Mouse (Mus musculus): ENCODE results near the gene Macrod2. TPM values are rescaled to one million over a fixed set of nuclear protein-coding genes. Genes with fewer than 3 reads are reported as not detected.
A peak's percentile ranks its signal among the peaks of the same experiment; 100 is the strongest.

Gene Macrod2
- polyA plus RNA-seq, 1 experiment from 2014 or later: 59.2 TPM

DNA sequence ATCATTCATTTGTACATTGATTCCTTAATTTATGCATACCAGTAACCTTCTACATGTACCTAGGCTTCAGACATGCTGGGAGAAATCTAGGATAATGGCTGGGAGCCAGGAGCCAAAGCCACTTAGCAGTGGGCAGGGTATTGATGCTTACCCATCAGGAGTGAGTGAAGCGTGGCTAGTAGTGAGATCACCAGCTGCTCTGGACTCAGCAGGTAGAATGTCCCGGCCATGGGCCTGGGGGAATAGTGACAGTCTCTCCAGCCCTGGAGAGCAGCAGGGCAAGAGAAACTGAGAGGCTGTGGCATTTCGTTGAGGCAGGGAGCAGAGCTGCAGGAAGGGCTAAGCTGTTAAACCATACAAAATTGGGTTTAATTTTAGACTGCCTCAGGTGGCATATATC lies 435.0 kb downstream of the Macrod2 start:
- Histone ChIP-seq H3K4me3 (no peak overlapping the region), H3K9ac (no peak overlapping the region), H3K27ac (no peak overlapping the region), H3K4me2 (replicated peaks) (no peak overlapping the region), H3K27me3 (no peaks in the 10 kb centered on the region), H3K9me3 (replicated peaks) (no peaks in the 10 kb centered on the region), H3K4me1 (no peaks in the 10 kb centered on the region), H3K36me3 (no peaks in the 10 kb centered on the region)
- WGBS: 59% methylated on average over 3 of the region's 3 CpGs
- no peak for ATAC-seq (ENCODE audit: low FRiP score)

DNA sequence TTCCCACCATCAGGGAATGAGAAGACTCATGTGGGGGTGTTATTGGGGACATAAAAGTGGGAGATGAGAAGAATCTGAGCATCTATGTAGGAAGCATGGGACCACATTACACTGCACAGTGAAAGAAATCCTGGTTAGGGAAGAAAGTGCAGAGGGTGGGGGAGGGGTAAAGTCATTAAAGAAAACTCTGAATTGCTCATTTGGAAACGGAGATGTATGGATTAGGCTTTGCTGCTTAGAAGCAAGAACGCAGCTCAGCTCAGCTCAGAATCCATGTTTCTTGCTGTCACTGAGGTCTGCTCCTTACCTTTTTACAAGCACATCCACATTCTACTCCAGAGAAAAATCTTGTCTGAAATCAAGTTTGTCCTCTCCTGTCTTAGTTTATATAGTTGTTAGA lies 444.3 kb downstream of the Macrod2 start:
- Histone ChIP-seq H3K4me2 (replicated peaks) (no peak overlapping the region), H3K9ac (no peak overlapping the region), H3K4me3 (no peak overlapping the region), H3K4me1 (no peaks in the 10 kb centered on the region), H3K9me3 (replicated peaks) (no peaks in the 10 kb centered on the region), H3K27ac (no peak overlapping the region), H3K36me3 (no peaks in the 10 kb centered on the region), H3K27me3 (no peaks in the 10 kb centered on the region)
- ATAC-seq (ENCODE audit: low FRiP score): 0 out of 2 replicates have a peak, but pooled peaks have one; percentile 64
- 28% methylated on average over 2 of the region's 2 CpGs for WGBS

DNA sequence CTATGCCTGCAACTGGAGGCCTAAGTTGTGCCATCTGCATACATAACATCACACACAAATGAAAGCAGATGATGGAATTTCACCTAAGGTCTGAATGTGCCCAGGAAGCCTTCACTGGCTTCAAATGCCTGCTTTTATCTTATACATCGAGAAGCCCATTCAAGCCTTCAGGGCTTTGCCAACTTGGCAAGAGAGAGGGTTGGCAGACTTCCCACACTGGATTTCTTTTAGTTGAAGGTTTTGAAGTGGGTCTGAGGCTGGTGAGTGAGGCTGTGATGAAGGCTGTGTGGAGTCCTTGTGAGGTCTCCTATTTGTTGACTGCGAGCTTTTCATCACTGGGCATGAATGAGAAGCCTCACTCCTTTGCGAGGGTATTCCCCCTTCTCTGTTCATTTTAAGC lies 444.8 kb downstream of the Macrod2 start:
- no peak overlapping the region for H3K9ac ChIP-seq
- no peak overlapping the region for H3K4me3 ChIP-seq
- WGBS: 52% methylated on average over 3 of the region's 3 CpGs
- no peaks in the 10 kb centered on the region for H3K36me3 ChIP-seq
- peak; percentile 80 for ATAC-seq (ENCODE audit: low FRiP score)
- no peaks in the 10 kb centered on the region for H3K4me1 ChIP-seq
- no peak overlapping the region for H3K27ac ChIP-seq
- no peaks in the 10 kb centered on the region for H3K27me3 ChIP-seq
- H3K9me3 ChIP-seq (replicated peaks): no peaks in the 10 kb centered on the region
- no peak overlapping the region for H3K4me2 ChIP-seq (replicated peaks)

DNA sequence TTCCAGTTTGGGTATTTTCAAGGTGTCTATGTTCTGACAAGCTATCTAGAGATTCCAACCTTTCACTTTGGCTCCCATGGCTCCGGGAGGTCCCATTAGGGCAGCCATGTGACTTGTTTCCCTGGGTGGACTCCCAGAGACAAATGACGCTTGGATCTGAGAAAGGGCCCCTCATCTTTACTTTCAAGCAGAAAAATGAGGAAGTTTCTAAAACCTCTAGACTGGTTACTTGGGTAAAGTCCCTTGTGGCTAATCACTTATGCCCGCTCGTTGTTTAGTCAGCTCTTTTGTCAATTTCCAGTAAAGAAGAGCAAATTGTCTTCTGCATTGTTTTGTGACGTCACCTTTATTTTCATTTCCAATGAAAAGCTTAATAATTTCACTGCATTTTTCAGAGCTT lies 448.9 kb downstream of the Macrod2 start:
- 72% methylated on average over 5 of the region's 5 CpGs for WGBS
- Histone ChIP-seq H3K27ac (no peak overlapping the region), H3K4me2 (replicated peaks) (no peak overlapping the region), H3K9ac (no peak overlapping the region), H3K36me3 (no peaks in the 10 kb centered on the region), H3K4me1 (no peaks in the 10 kb centered on the region), H3K27me3 (no peaks in the 10 kb centered on the region), H3K9me3 (replicated peaks) (no peaks in the 10 kb centered on the region), H3K4me3 (no peak overlapping the region)
- no peak for ATAC-seq (ENCODE audit: low FRiP score)

DNA sequence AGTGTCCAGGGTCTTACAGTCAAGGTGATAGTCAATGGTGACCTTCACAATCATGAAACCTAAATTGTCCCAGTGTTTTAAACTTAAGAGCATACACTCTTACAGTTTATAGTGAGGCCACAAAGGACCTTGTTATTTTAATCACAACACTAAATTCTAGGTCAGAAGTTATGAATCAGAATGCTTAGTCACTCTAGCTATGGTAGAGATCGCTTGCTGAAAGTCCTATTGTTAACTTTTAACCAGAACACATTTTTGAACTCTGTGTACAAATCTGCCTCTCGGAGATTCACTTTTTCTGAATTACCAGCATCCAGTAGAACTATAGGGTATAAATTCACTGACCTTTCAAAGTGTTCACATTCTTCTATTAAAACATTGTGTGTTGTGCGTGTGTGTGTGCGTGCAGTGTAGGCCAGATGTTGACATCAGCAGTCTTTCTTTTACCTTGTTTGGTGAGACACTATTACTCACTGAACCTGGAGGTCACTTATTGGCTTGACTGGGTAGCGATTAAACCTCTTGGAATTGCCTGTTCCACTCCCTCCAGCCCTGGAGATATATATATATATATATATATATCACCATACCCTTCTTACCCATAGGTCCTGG lies 452.8 kb downstream of the Macrod2 start:
- Histone ChIP-seq H3K27ac (no peak overlapping the region), H3K9me3 (replicated peaks) (no peaks in the 10 kb centered on the region), H3K27me3 (no peaks in the 10 kb centered on the region), H3K4me3 (no peak overlapping the region), H3K4me1 (no peaks in the 10 kb centered on the region), H3K9ac (no peak overlapping the region), H3K4me2 (replicated peaks) (no peak overlapping the region), H3K36me3 (no peaks in the 10 kb centered on the region)
- no peak for ATAC-seq (ENCODE audit: low FRiP score)
- WGBS: 95% methylated on average over 5 of the region's 5 CpGs

DNA sequence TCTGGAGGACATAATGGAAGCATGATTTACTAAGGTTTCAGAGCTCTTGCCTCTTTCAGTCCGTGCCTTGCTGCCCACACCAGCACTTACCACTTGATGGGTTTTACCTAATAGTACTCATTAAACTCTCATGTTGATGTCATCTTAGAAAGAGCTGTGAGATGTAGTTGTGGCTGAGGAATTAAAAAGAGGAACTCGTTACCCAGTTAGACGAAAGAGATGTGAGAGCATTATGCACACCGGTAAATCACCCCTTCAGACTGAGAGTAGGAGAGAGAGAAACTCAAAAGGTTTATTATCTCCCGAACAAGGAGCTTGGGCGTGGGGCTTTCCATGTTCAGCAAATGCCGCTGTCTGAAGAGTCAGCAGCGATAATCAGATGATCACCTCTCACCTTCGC lies 458.4 kb downstream of the Macrod2 start:
- 89% methylated on average over 9 of the region's 9 CpGs for WGBS
- Histone ChIP-seq H3K4me1 (no peaks in the 10 kb centered on the region), H3K27me3 (no peaks in the 10 kb centered on the region), H3K9me3 (replicated peaks) (no peaks in the 10 kb centered on the region), H3K9ac (no peak overlapping the region), H3K4me2 (replicated peaks) (no peak overlapping the region), H3K4me3 (no peak overlapping the region), H3K36me3 (no peaks in the 10 kb centered on the region), H3K27ac (no peak overlapping the region)
- ATAC-seq (ENCODE audit: low FRiP score): no peak

DNA sequence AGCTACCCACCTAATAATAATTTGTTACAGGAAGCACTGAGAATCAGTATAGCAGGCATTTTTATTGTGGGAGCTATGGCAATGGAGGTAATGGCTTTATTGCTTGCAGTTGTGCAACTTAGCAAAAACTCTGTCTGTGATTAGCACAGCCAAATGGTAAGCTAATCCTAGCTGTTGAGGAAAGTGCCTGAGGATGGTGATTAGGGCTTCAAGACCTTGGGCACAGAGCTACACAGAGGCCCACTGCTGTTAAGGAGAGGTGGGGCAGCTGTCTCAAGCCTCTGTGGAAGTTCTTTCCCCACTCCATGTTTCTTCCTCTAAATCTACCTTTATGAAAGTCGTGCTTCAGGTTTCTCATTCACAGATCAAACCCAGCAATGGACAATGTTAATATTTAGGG lies 466.2 kb downstream of the Macrod2 start:
- H3K9ac ChIP-seq: no peak overlapping the region
- H3K4me2 ChIP-seq (replicated peaks): no peak overlapping the region
- no peak overlapping the region for H3K4me3 ChIP-seq
- ATAC-seq (ENCODE audit: low FRiP score): no peak
- no peak overlapping the region for H3K27ac ChIP-seq
- H3K27me3 ChIP-seq: no peaks in the 10 kb centered on the region
- H3K36me3 ChIP-seq: no peaks in the 10 kb centered on the region
- 73% methylated on average over 1 of the region's 1 CpGs for WGBS
- no peaks in the 10 kb centered on the region for H3K4me1 ChIP-seq
- no peaks in the 10 kb centered on the region for H3K9me3 ChIP-seq (replicated peaks)

GRCm38 (mm10) chr2:140862736-140863135 lies 467.6 kb downstream of the Macrod2 start:
- H3K36me3 ChIP-seq: no peaks in the 10 kb centered on the region
- no peaks in the 10 kb centered on the region for H3K27me3 ChIP-seq
- H3K27ac ChIP-seq: no peak overlapping the region
- H3K4me1 ChIP-seq: no peaks in the 10 kb centered on the region
- ATAC-seq (ENCODE audit: low FRiP score): no peak
- H3K4me2 ChIP-seq (replicated peaks): no peak overlapping the region
- no peak overlapping the region for H3K4me3 ChIP-seq
- H3K9me3 ChIP-seq (replicated peaks): no peaks in the 10 kb centered on the region
- H3K9ac ChIP-seq: no peak overlapping the region
- 87% methylated on average over 4 of the region's 4 CpGs for WGBS

- no peaks in the 10 kb centered on the region for H3K36me3 ChIP-seq
- no peak for ATAC-seq (ENCODE audit: low FRiP score)
- H3K27ac ChIP-seq: no peak overlapping the region
- no peaks in the 10 kb centered on the region for H3K4me1 ChIP-seq
- no peaks in the 10 kb centered on the region for H3K9me3 ChIP-seq (replicated peaks)
- no peak overlapping the region for H3K9ac ChIP-seq
- no peak overlapping the region for H3K4me3 ChIP-seq
- 89% methylated on average over 1 of the region's 1 CpGs for WGBS
- H3K27me3 ChIP-seq: no peaks in the 10 kb centered on the region
- H3K4me2 ChIP-seq (replicated peaks): no peak overlapping the region
Measured at GRCm38 (mm10) chr2:140865636-140866035, 470.5 kb downstream of the Macrod2 start.

DNA sequence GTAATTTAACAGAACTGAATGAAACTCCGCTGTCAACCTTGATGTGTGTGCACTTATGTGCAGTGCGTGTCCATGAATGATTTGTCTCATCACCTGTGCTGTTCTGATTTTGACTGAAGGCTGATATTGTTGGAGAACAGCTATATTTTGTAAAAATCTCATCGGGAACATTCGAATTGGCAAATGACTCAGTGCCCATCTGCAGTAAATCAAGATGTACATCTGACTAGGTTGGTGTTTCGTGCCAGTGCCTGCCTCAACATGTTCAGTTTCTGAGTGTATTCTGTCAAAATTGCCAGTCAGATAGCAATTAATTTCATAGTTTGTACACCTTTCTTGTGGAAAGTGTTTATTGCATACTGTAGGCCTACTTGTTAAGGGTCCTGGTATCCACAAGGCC lies 472.0 kb downstream of the Macrod2 start:
- no peaks in the 10 kb centered on the region for H3K4me1 ChIP-seq
- H3K4me3 ChIP-seq: no peak overlapping the region
- H3K9ac ChIP-seq: no peak overlapping the region
- H3K36me3 ChIP-seq: no peaks in the 10 kb centered on the region
- H3K9me3 ChIP-seq (replicated peaks): no peaks in the 10 kb centered on the region
- H3K27ac ChIP-seq: no peak overlapping the region
- 95% methylated on average over 5 of the region's 5 CpGs for WGBS
- H3K27me3 ChIP-seq: no peaks in the 10 kb centered on the region
- no peak overlapping the region for H3K4me2 ChIP-seq (replicated peaks)
- no peak for ATAC-seq (ENCODE audit: low FRiP score)

GRCm38 (mm10) chr2:140885176-140885575 lies 490.1 kb downstream of the Macrod2 start:
- H3K36me3 ChIP-seq: no peaks in the 10 kb centered on the region
- ATAC-seq (ENCODE audit: low FRiP score): no peak

DNA sequence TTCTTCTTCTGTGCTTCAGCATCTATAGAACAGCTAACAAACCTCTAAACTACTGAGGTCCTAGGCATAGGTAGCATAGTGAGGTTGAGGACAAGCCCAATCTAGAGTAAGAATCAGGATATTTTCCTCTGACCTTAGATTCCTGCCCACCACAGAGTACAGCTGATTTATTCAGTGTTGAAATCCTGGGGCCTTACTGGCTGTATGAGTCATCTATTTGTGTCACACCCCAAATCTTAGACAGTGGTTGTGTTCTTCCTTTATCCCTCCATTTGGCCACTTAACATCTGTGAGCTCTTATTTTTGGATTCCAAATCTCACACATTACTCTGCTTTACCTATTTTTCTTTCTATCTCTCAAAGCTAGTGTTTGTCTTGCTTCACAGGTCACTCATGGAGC lies 495.6 kb downstream of the Macrod2 start:
- Histone ChIP-seq H3K27me3 (no peaks in the 10 kb centered on the region), H3K4me3 (no peak overlapping the region), H3K4me2 (replicated peaks) (no peak overlapping the region), H3K36me3 (no peaks in the 10 kb centered on the region), H3K27ac (no peak overlapping the region), H3K9ac (no peak overlapping the region), H3K4me1 (no peaks in the 10 kb centered on the region), H3K9me3 (replicated peaks) (no peaks in the 10 kb centered on the region)
- ATAC-seq (ENCODE audit: low FRiP score): no peak

More at GRCm38 (mm10) chr2:140885176-140885575, 490.1 kb downstream of the Macrod2 start:
- no peak overlapping the region for H3K4me2 ChIP-seq (replicated peaks)
- H3K9me3 ChIP-seq (replicated peaks): no peaks in the 10 kb centered on the region
- no peak overlapping the region for H3K9ac ChIP-seq
- no peaks in the 10 kb centered on the region for H3K4me1 ChIP-seq
- H3K27me3 ChIP-seq: no peaks in the 10 kb centered on the region
- no peak overlapping the region for H3K27ac ChIP-seq
- H3K4me3 ChIP-seq: no peak overlapping the region

DNA sequence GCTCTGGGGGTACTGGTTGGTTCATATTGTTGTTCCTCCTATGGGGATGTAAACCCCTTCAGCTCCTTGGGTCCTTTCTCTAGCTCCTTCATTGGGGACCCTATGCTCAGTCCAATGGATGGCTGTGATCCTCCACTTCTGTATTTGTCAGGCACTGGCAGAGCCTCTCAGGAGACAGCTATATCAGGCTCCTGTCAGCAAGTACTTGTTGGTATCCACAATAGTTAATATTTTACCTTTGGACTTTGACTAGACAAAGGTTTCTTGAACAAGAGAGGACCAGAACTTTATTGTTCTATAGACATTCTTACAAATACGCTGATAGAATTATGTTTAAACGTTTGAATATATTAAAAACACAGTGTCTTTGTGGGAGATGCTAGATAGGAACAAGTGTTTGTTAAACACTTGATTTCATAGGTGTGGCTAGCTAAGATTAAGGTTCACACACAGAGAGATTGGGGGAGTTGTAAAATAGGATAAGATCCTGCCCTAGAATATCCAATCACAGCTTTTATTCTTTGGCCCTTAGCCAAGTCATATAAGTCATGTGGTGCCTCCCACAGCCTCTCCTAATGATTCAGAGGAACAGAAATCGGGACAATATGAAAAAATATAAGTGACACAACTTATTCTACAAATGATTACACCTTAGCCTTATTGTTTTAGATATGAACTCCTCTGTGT lies 501.4 kb downstream of the Macrod2 start:
- Histone ChIP-seq H3K27me3 (no peaks in the 10 kb centered on the region), H3K9me3 (replicated peaks) (no peaks in the 10 kb centered on the region), H3K27ac (no peak overlapping the region), H3K4me1 (no peaks in the 10 kb centered on the region), H3K4me3 (no peak overlapping the region), H3K9ac (no peak overlapping the region), H3K36me3 (no peaks in the 10 kb centered on the region), H3K4me2 (replicated peaks) (no peak overlapping the region)
- ATAC-seq (ENCODE audit: low FRiP score): no peak
- WGBS: 80% methylated on average over 3 of the region's 3 CpGs
